Mouse (Mus musculus) c-Kit-positive CD71-negative TER-119-negative erythroid progenitor cells, embryonic 14.5 days (primary cell): Measurements from ENCODE around the gene Csn1s2a.
"Not testable (repeated sequence)": the region's sequence is repeated elsewhere in the genome, so short reads cannot be mapped to it uniquely, and the experiment has no call there.

Source experiments
- DNase-seq: peaks from one replicate; pipeline ENCODE4 v3.0.0-alpha.2; 2013; ENCODE audit warnings: low read depth

Csn1s2a gene

DNA sequence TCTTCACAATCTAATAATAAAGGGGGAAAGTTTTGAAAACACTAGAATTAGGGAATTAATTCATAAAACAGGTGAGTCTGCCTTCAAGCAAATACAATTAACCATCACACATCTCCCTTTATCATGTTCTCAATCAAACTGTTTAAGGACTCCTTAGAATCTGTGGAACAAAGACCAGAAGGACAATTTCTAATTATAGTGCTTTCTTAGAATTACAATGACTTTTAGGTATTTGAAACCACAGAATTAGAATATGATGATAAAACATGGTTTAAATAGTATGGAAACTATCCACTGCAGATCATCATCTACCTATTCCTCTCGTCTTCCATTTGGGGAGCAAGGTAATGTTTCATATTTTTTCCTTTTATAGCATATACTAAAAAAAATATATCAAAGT lies at the start of gene Csn1s2a:
TSS of gene Csn1s2a (plus strand) at position 301 of the 400 bp plus-strand sequence.
- DNase-seq, result no peak

DNA sequence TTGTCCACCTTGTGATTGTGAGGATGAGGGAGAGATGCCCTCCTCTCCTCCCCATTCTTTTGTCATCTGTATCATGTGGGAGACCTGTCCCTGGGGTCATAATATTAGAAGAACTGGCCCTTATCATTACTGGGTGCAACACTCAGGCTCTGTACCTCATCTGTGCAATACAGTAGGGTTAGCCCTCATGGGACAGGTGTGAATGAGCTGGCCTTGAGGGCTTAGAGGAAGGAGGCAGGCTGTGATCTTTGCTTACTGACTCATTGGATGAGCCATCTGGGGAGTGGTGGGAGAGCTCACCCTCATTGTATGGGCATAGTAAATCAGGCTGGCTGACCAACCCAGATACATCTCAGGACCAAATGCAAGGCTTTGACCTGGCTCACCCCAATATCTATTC lies 39.5 kb upstream of the Csn1s2a start:
- DNase-seq, result no peak

- no peak for DNase-seq
Measured at GRCm38 (mm10) chr5:87753471-87753870, 20.9 kb upstream of the Csn1s2a start.

GRCm38 (mm10) chr5:87764546-87764945 lies 9.8 kb upstream of the Csn1s2a start:
- DNase-seq, result no peak

DNA sequence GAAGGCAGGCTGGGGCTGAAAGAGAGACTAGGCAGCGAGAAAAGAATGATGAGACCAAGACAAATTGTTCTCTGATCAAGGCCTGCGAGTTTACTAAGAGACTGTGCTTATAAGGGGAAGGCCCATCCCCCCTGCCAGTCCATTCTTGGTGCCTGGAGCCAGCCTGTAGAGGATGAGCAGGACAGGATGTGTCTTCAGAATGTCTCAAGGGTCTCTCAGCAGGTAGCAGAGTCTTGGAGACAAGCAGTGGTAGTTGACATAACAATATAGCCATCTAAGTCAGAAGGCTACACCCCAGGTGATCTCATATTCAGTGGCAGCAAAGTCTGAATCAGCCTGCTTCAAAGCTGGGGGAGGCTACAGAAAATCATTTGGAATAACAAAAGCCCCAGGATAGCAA lies 2.2 kb upstream of the Csn1s2a start:
- DNase-seq, result not testable (repeated sequence)

GRCm38 (mm10) chr5:87782731-87783130 lies 8.4 kb downstream of the Csn1s2a start:
- DNase-seq, result no peak

DNA sequence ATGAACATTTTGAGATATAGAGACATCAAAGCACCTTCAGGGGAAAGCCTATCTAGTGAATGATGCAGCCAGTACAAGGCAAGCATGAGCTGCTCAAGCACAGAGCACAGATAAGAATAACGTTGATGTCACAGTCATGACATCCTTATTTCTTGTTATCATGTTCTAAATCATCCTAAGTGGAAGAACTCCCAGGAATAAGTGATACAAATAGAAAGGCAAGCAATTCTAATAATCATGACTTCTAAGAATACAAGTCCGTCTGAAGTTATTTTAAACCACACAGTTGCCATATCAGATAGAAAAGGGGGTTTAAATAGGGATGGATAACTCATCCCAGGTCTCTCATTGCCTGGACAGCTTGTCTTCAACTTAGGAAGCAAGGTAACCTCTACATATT lies 33.4 kb downstream of the Csn1s2a start, which contains the start of gene Csn1s2b:
TSS of gene Csn1s2b (plus strand) at position 301 of the 400 bp plus-strand sequence.
- DNase-seq, result no peak

GRCm38 (mm10) chr5:87809253-87809652 lies 34.9 kb downstream of the Csn1s2a start:
- no peak for DNase-seq

DNA sequence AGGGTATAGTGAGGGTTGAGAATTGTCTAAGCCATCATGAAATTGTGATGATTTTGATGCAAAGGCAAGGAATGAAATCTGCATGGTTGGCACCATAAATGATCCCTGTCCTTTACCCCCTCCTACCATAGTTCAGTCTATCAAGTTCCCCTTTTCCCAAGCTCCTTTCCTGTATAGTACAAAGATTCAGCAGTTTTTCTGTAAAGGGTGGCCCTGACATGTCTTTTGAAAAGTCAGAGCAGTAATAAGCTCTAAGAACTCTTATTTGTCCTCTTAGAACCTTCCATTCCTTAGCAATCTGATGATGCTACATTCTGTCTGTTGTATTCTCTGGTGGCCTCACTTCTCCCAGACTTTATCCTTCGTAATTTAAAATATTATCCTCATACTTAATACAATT lies 51.0 kb downstream of the Csn1s2a start, which contains the start of gene Prr27:
TSS of gene Prr27 (plus strand) at position 301 of the 400 bp plus-strand sequence.
- no peak for DNase-seq
